Mouse (Mus musculus) T-helper 17 cell (primary cell): ENCODE data around the gene Sfxn1.

Source experiments
- in situ Hi-C, 2 experiments: fragments of 300-600 bp; cut with MboI, MseI; formaldehyde crosslinking; loops; 1 replicate in 1 of 2; 2 replicates in 1 of 2; pipeline ENCODE4 v1.15.1; 2025; ENCODE audit warnings: high pct_unique_total_duplicates in 2 of 2

Gene Sfxn1

DNA sequence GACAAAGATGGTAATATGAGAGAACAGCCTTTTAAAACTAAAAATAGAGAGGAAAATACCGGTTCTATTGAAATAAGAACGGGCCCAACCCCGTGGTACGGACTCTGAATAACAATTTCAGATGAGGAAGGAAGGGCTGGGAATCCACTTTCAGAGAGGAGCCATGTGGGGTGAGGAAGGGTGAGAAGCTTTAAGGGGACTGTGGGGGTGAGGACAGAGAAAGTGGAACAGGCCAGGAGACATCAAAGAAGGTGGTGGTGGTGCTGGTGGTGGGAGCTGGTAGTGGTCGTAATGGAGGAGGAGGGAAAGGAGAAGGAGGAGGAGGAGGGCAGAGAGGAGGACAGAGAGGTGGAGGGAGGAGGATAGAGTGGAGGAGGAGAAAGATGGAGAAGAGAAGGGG is 43.3 kb downstream of the Sfxn1 start:
- in situ Hi-C loops = loop anchor here in 1 of 2 experiments (5.0 to 10.0 kb wide), 2 partner anchors 110 to 137 kb away; no protein-coding TSS in a partner anchor

- in situ Hi-C loops = loop anchor here in 1 of 2 experiments (10.0 kb wide), 1 partner anchor 109 kb away; no protein-coding TSS in a partner anchor
Observed at GRCm38 (mm10) chr13:54115779-54116178, 44.1 kb downstream of the Sfxn1 start.

DNA sequence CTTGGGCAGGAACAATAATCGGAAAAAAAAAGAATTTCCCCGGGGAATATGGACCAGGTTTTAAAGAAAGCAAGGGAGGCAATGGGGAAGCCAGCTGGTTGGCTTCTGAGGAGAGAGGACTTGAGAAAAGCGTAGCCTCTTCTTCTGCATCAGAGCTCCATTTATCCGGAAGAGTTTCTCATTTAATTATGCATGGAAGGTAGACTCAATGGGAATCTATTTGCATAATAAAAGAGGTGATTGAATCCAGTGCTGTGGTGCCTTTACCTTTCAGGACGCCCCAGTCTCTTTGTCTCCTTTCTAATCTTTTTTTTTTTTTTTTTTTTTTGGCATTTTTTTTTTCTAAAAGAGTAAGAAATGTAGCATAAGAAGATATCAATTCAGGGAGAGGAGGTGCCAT is 46.7 kb downstream of the Sfxn1 start:
- in situ Hi-C loops = loop anchor here in 1 of 2 experiments (10.0 kb wide), 1 partner anchor 106 kb away; no protein-coding TSS in a partner anchor

- in situ Hi-C loops = no loop called here
Observed at GRCm38 (mm10) chr13:54137756-54138410, 66.2 kb downstream of the Sfxn1 start.

- in situ Hi-C loops = loop anchor here in 1 of 2 experiments (10.0 kb wide), 2 partner anchors 191 to 291 kb away; no protein-coding TSS in a partner anchor
Observed at GRCm38 (mm10) chr13:54143788-54144187, 72.1 kb downstream of the Sfxn1 start.

- in situ Hi-C loops = loop anchor here in 1 of 2 experiments (10.0 kb wide), 2 partner anchors 190 to 290 kb away; no protein-coding TSS in a partner anchor
Observed at GRCm38 (mm10) chr13:54144624-54145023, 73.0 kb downstream of the Sfxn1 start.

DNA sequence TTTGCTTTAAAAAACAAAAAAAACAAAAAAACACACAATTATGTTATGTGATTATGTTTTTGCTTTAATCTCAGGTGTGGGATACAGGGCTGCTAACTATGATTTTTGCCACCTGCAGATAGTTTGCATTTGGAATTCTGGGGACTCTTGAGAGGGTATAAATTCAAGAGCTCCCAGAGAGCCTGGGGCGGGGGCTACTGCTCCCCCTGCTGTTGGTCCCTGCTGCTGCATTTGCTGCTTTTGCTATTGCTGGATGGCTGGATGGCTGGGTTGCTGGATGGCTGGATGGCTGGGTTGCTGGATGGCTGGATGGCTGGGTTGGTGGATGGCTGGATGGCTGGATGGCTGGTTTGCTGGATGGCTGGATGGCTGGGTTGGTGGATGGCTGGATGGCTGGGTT is 75.7 kb downstream of the Sfxn1 start:
- in situ Hi-C loops = loop anchor here in 1 of 2 experiments (10.0 kb wide), 2 partner anchors 187 to 287 kb away; no protein-coding TSS in a partner anchor

GRCm38 (mm10) chr13:54152421-54152820 is 80.8 kb downstream of the Sfxn1 start:
- in situ Hi-C loops = no loop called here

DNA sequence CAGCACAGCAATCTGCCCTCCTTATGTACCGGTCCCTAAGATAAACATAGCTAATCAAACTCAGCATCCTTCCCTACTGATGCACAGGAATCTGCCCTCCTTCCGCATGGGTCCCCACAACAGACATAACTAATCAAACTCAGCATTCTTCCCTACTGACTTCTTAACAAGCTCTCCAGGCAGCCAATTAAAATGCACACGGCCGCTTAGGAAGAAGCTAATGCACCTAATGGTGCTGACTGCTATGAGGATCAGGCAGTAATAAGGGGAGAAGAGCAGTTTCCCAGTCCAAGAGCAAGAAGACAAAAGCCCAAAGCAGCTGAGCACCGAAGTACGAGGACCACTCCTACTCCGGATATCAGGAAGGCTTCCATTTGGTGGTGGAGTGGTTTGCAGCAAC is 81.2 kb downstream of the Sfxn1 start:
- in situ Hi-C loops = no loop called here

DNA sequence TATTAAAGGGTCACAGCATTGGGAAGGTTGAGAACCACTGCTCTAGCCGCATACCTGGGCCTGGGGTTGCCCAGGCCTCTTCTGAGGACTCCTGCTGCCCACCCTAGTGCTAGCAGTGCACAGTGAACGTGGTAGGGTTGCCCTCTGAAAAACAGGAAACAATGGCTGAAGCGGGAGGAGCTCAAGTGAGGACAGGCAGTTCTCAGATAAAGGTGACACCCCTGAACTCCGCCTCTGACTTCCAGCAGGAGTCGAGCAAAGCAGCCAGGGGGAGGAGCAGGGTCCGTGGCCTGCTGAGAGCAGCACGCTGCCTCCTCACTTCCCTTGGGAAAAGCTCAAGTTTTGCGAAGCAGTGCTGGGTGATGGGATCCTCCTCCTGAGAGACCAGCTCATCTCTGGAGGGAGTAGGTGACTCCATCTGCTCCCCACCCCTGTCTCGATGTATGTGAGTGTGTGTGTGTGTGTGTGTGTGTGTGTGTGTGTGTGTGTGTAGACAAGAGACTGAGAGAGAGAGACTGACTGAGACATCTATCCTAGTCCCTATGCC is 82.1 kb downstream of the Sfxn1 start:
- in situ Hi-C loops = no loop called here

DNA sequence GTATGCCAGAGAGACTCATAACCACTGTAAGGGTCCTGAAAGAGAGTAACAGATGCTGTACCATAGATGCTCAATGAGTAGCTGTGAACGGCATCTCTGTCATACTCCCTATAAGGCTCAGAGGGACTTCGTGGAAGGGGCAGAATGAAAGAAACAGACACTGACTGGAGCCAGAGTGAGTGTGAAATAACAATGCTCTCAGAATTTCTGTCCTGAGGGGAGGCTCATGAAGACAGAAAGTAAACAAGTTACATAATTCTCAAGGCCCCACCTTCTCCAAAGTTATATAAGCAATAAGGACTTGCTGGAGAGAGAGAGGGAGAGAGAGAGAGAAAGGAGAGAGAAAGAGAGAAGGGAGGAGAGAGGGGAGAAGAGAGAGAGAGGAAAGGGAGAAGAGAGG is 84.2 kb downstream of the Sfxn1 start:
- in situ Hi-C loops = no loop called here
